ENCODE assay signal across 17 mouse cellular contexts in genomic region chr5:66881901-66882341, GRCm38 (mm10).
DNase-seq lines count a peak whose midpoint lies in the region; ATAC-seq and TF ChIP-seq lines count a peak whose summit lies in the region.
"Had no signal": no experiment of that assay in that cellular context is flagged by ENCODE, and none has a peak within 500 bp of the region (broad histone marks: within the 10 kb centered on the region; RNA-seq: fewer than 3 reads in every experiment).

No protein-coding gene starts in this region.

- intact Hi-C loops in left cerebral cortex, adult 2 months (cut with DNase I): no loop called here

- H3K9ac ChIP-seq in hindbrain, embryonic 12.5 days: no peak overlapping the region
- H3K9ac ChIP-seq in hindbrain, embryonic 14.5 days: no peak overlapping the region
- H3K9ac ChIP-seq: liver, embryonic 15.5 days had no signal

- H3K27ac ChIP-seq in hindbrain, embryonic 12.5 days: 0 out of 2 replicates have a peak overlapping the region, but pooled peaks have one; percentile 30
- no peak overlapping the region for H3K27ac ChIP-seq in hindbrain, embryonic 14.5 days
- H3K27ac ChIP-seq in left cerebral cortex, adult 2 months: no peak overlapping the region
- H3K27ac ChIP-seq: liver, embryonic 15.5 days had no signal

- H3K4me3 ChIP-seq in hindbrain, embryonic 12.5 days: no peak overlapping the region
- H3K4me3 ChIP-seq in hindbrain, embryonic 14.5 days (replicated peaks; ENCODE audit: low read length): no peak overlapping the region
- no peak overlapping the region for H3K4me3 ChIP-seq in left cerebral cortex, adult 2 months
- H3K4me3 ChIP-seq: erythroblast, embryonic 14.5 days; liver, embryonic 15.5 days had no signal

- no peaks in the 10 kb centered on the region for H3K27me3 ChIP-seq in hindbrain, embryonic 12.5 days
- no peaks in the 10 kb centered on the region for H3K27me3 ChIP-seq in hindbrain, embryonic 14.5 days (ENCODE audit: control insufficient read depth, insufficient read depth, low read length)
- H3K27me3 ChIP-seq: liver, embryonic 15.5 days had no signal

- H3K4me1 ChIP-seq in hindbrain, embryonic 12.5 days: peaks cover 5% of the 10 kb centered on the region; the same call in 1 of the 2 replicates
- no peaks in the 10 kb centered on the region; the same call in 1 of the 2 replicates for H3K4me1 ChIP-seq in hindbrain, embryonic 14.5 days (replicated peaks; ENCODE audit: control insufficient read depth, insufficient read depth, low read length)
- H3K4me1 ChIP-seq: liver, embryonic 15.5 days had no signal

- no peak for DNase-seq in hindbrain, embryonic 14.5 days (ENCODE audit: low spot score)
- peak; percentile 11 for DNase-seq in R1 (ENCODE audit: low read depth, low spot score)
- DNase-seq in embryo, embryonic 9.5 days (ENCODE audit: extremely low spot score): peak; percentile 43
- DNase-seq in lung, postnatal 36 days: peak; percentile 68
- no peak for DNase-seq in adrenal gland, postnatal 14 days
- no peak for DNase-seq in left cerebral cortex, adult 2 months (ENCODE audit: extremely low spot score in 1 of 2, low spot score in 2 of 2)
- DNase-seq in gastrocnemius, postnatal 4 days (ENCODE audit: low spot score in 2 of 2): no peak
- DNase-seq: adrenal gland, postnatal 10 days; cerebellum, adult 2 months; kidney, adult 8-10 months; kidney, postnatal 36 days; layer of hippocampus, adult 9-11 months; right cerebral cortex, adult 18-20 months had no signal

- no peak overlapping the region for H3K4me2 ChIP-seq in hindbrain, embryonic 12.5 days (replicated peaks)
- H3K4me2 ChIP-seq in hindbrain, embryonic 14.5 days (replicated peaks): no peak overlapping the region
- H3K4me2 ChIP-seq: liver, embryonic 15.5 days had no signal

- H3K9me3 ChIP-seq in hindbrain, embryonic 12.5 days (replicated peaks): peaks cover 8% of the 10 kb centered on the region; the same call in 1 of the 2 replicates
- H3K9me3 ChIP-seq in hindbrain, embryonic 14.5 days (ENCODE audit: control insufficient read depth, low read length): peaks cover 16% of the 10 kb centered on the region
- H3K9me3 ChIP-seq: liver, embryonic 15.5 days had no signal

- H3K36me3 ChIP-seq in hindbrain, embryonic 12.5 days: no peaks in the 10 kb centered on the region
- no peaks in the 10 kb centered on the region for H3K36me3 ChIP-seq in hindbrain, embryonic 14.5 days (replicated peaks; ENCODE audit: control insufficient read depth, insufficient read depth)
- H3K36me3 ChIP-seq: liver, embryonic 15.5 days had no signal

- 0 out of 2 replicates have a peak, but pooled peaks have one; percentile 26 for ATAC-seq in hindbrain, embryonic 12.5 days (ENCODE audit: low FRiP score)
- ATAC-seq in hindbrain, embryonic 14.5 days (ENCODE audit: low FRiP score): no peak
- ATAC-seq: forebrain, embryonic 14.5 days had no signal

- WGBS in hindbrain, embryonic 12.5 days: 41% methylated on average over 3 of the region's 3 CpGs
- 42% methylated on average over 3 of the region's 3 CpGs for WGBS in hindbrain, embryonic 14.5 days

- TF ChIP-seq CTCF in left cerebral cortex, adult 2 months (IDR thresholded peaks at IDR 0.05): no peak

Comparison
In these comparisons a context has a peak if more than half of its experiments do, and no peak if none do; other contexts are left out.
1. DNase-seq: peak in R1 (single experiment), embryo, embryonic 9.5 days (single experiment) and lung, postnatal 36 days (single experiment); none in hindbrain, embryonic 14.5 days (single experiment), adrenal gland, postnatal 14 days (single experiment), left cerebral cortex, adult 2 months (0 of 2) and gastrocnemius, postnatal 4 days (0 of 2).